Mouse (Mus musculus) forebrain, embryonic 12.5 days (tissue): Measurements from ENCODE around the gene Rbbp8nl. TPM values are rescaled to one million over a fixed set of nuclear protein-coding genes. Genes with fewer than 3 reads are reported as not detected.

Source experiments
- ATAC-seq: fragments of 200-750 bp; cut with Nextera tagmentation; 2 replicates; pipeline ENCODE4 v1.8.0; 2017; ENCODE audit warnings: moderate TSS enrichment; ENCODE audit not compliant: low FRiP score
- H3K27ac ChIP-seq: fragments of 300-500 bp; sonication (generic); 2 replicates; pipeline ENCODE4 v1.5.1; 2016; ENCODE audit warnings: mild to moderate bottlenecking
- H3K27me3 ChIP-seq: fragments of 300-500 bp; sonication (generic); 2 replicates; pipeline ENCODE4 v1.6.1; 2016; ENCODE audit warnings: mild to moderate bottlenecking
- H3K36me3 ChIP-seq: fragments of 300-500 bp; sonication (generic); replicated peaks from 2 replicates; pipeline ENCODE4 v1.6.1; 2016; ENCODE audit warnings: mild to moderate bottlenecking
- H3K4me1 ChIP-seq: fragments of 300-500 bp; sonication (generic); 2 replicates; pipeline ENCODE4 v1.6.1; 2016
- H3K4me2 ChIP-seq: fragments of 300-500 bp; sonication (generic); 2 replicates; pipeline ENCODE4 v1.6.1; 2016; ENCODE audit warnings: mild to moderate bottlenecking, moderate library complexity
- H3K4me3 ChIP-seq: fragments of 300-500 bp; sonication (generic); replicated peaks from 2 replicates; pipeline ENCODE4 v1.5.1; 2016; ENCODE audit warnings: mild to moderate bottlenecking
- H3K9ac ChIP-seq: fragments of 300-500 bp; sonication (generic); 2 replicates; pipeline ENCODE4 v1.6.1; 2016; ENCODE audit warnings: mild to moderate bottlenecking
- H3K9me3 ChIP-seq: fragments of 300-500 bp; sonication (generic); 2 replicates; pipeline ENCODE4 v1.6.1; 2016
- WGBS: fragments of 180-500 bp; shearing (Covaris S2); methylation state at CpG from one replicate; pipeline ENCODE4 v1.1.7; 2016; 5-methylcytosine and 5-hydroxymethylcytosine counted together
- polyA plus RNA-seq: library from polyadenylated mRNA; unstranded; fragments of >200 nt; fragmentation: Nextera tagmentation; extraction: Ambion mirVana; gene quantifications from 2 replicates; pipeline ENCODE4 v1.2.1, GENCODE M21; 2016

Rbbp8nl gene
- polyA plus RNA-seq, 1 experiment from 2014 or later: 0.13 TPM

DNA sequence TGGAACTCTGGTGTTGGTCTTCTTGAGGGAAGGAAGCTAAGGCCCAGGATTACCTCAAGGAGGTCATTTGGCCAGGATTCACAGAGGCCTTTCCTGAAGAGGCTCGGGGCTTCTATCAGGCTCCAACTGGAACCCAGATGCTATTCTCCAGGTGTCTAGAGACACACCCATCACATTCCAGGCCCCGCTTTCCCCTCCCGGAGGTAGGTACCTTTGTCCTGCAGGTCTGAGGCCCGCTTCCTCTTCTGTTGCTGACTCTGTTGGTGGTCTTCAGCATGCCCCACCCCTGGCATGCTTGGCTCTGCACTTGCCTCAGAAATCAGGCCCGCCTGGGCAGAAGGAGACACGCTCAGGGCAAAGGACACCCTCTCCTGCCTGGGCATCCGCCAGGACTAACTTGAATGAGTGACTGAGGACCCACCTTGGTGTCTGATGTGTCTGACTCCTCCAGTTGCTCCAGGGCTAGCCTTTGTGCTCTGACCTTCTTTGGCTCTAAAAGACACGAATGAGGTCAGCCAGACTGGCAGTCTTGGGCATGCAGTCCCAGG lies 11.8 kb downstream of the Rbbp8nl start:
- 65% methylated on average over 8 of the region's 8 CpGs for WGBS
- Histone ChIP-seq H3K4me3 (no peak overlapping the region), H3K27ac (no peak overlapping the region), H3K9me3 (no peaks in the 10 kb centered on the region), H3K4me2 (no peak overlapping the region), H3K36me3 (no peaks in the 10 kb centered on the region), H3K27me3 (peaks cover 20% of the 10 kb centered on the region), H3K4me1 (peaks cover 7% of the 10 kb centered on the region), H3K9ac (no peak overlapping the region)
- ATAC-seq: no peak

DNA sequence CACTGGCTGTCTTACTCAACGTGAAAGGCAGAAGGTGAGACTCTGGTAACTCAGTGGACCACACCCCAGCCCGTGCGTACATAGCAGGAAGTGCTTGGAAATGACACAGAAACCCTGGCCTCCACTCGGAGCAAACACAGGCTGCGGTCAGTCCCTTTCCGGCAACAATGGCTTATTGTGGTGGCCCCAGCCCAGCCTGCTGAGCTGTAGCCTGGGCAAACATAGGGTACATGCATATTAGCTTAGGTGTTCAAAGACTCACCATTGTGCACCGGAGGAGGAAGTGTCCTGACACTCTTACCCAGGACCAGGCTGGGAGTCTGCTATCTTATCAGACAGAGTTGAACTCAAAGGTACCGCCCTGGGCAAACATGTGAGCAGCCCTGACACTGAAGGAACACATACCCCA lies 12.8 kb downstream of the Rbbp8nl start:
- 67% methylated on average over 8 of the region's 8 CpGs for WGBS
- Histone ChIP-seq H3K27ac (no peak overlapping the region), H3K4me1 (peaks cover 17% of the 10 kb centered on the region)

DNA sequence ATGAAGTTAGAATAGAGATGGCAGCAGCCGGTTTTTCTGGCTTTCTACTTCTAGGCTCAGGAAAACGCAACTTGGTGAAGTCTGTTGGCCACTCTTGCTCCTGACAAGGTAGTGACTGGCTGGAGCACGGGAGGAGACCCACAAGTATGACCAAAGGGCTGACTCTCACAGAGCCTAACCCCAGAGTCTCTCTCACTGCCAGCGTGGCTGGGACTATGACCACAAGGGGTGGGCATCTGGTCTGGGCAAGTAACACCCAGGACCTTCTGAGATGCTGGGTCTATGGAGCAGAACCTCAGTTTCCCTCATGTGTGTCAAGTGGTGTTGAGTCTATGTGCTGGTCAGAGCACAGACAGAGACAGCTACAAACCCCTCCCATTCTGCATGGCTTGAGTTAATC lies 13.3 kb downstream of the Rbbp8nl start:
- no peak overlapping the region for H3K4me3 ChIP-seq
- H3K9me3 ChIP-seq: no peaks in the 10 kb centered on the region
- no peaks in the 10 kb centered on the region for H3K36me3 ChIP-seq
- H3K9ac ChIP-seq: no peak overlapping the region
- H3K4me2 ChIP-seq: no peak overlapping the region
- peaks cover 21% of the 10 kb centered on the region for H3K4me1 ChIP-seq
- ATAC-seq: no peak
- H3K27me3 ChIP-seq: peaks cover 20% of the 10 kb centered on the region
- 63% methylated on average over 4 of the region's 4 CpGs for WGBS
- no peak overlapping the region for H3K27ac ChIP-seq

More for the DNA sequence above, 12.8 kb downstream of the Rbbp8nl start:
- Histone ChIP-seq H3K9me3 (no peaks in the 10 kb centered on the region), H3K4me3 (no peak overlapping the region), H3K36me3 (no peaks in the 10 kb centered on the region), H3K27me3 (peaks cover 20% of the 10 kb centered on the region), H3K4me2 (no peak overlapping the region), H3K9ac (no peak overlapping the region)
- no peak for ATAC-seq

DNA sequence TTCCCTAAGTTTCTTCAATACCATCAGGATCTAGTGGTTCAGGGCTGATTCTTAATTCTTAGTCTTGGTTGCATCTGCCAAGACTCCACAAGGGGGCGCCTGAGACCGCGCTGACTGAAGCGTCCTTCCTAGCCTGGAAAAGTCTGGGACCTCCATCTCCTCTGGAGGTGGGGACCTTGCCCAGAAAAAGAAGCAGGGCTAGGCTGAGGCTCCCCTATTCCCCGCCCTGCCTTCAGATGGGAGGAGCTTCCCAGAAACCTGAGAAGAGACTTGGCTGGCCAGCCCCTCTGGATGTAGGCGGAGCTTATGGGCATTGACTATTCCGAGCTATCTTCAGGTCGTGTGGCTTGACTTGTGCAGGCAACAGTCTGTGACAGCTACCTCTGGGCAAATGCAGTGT lies 13.8 kb downstream of the Rbbp8nl start:
- WGBS: under 1% methylated on average over 8 of the region's 8 CpGs
- H3K4me3 ChIP-seq: no peak overlapping the region
- ATAC-seq: peak; percentile 24; the same call in 1 of the 2 replicates

GRCm38 (mm10) chr2:180274523-180274922 lies 15.2 kb downstream of the Rbbp8nl start:
- WGBS: 89% methylated on average over 2 of the region's 2 CpGs
- no peak overlapping the region for H3K4me3 ChIP-seq
- ATAC-seq: no peak

More for the DNA sequence above, 13.8 kb downstream of the Rbbp8nl start:
- peaks cover 27% of the 10 kb centered on the region for H3K4me1 ChIP-seq
- H3K9me3 ChIP-seq: no peaks in the 10 kb centered on the region
- H3K27ac ChIP-seq: no peak overlapping the region
- peaks cover 20% of the 10 kb centered on the region for H3K27me3 ChIP-seq
- H3K36me3 ChIP-seq: no peaks in the 10 kb centered on the region
- H3K4me2 ChIP-seq: no peak overlapping the region
- no peak overlapping the region for H3K9ac ChIP-seq

DNA sequence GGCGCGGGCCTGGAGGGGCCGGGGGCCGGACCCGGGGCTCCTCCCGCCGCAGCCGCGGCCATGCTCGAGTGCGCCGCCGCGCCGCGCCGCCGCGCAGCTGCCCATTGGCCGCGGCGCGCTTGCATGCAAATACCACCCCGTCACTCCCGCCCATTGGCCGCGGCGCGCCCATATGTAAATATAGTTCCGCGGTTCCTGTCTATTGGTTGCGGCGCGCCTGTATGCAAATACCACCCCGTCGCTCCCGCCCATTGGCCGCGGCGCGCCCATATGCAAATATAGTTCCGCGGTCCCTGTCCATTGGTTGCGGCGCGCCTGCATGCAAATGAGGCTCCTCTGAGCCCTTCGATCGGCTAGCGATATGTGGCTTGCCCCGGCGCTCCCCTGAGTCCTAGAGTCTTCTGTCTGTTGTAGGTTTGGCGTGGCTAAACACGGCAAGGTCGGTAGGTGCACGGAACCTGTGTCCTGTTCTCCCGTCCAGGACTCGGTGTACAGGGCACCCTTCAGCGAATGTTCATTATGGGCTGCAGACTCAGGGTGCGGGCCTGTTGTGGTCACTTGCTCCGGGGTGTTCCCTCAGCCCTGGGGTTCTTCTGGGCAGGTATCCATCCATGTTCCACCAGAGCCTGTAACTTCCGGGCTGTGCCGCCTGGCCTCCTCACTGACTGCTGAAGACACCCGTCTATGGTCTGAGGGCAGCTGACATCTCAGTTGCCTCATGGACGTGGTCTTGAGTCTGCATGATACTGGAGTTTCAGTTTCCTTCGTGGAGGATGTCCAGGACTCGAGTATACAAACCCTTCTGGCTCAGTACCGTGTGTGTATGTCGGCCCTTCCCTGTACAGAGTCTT lies 16.1 kb downstream of the Rbbp8nl start, which contains the start of gene Cables2:
Cables2 (minus strand) TSS at position 103 of the 851 bp plus-strand sequence.
- WGBS: 7% methylated on average over 67 of the region's 68 CpGs
- peak within 1 kb of the TSS; percentile 96 for H3K4me2 ChIP-seq

More at GRCm38 (mm10) chr2:180274523-180274922, 15.2 kb downstream of the Rbbp8nl start:
- Histone ChIP-seq H3K9ac (no peak overlapping the region), H3K9me3 (no peaks in the 10 kb centered on the region), H3K27ac (no peak overlapping the region), H3K4me1 (peaks cover 33% of the 10 kb centered on the region), H3K4me2 (no peak overlapping the region), H3K27me3 (peaks cover 19% of the 10 kb centered on the region), H3K36me3 (no peaks in the 10 kb centered on the region)

DNA sequence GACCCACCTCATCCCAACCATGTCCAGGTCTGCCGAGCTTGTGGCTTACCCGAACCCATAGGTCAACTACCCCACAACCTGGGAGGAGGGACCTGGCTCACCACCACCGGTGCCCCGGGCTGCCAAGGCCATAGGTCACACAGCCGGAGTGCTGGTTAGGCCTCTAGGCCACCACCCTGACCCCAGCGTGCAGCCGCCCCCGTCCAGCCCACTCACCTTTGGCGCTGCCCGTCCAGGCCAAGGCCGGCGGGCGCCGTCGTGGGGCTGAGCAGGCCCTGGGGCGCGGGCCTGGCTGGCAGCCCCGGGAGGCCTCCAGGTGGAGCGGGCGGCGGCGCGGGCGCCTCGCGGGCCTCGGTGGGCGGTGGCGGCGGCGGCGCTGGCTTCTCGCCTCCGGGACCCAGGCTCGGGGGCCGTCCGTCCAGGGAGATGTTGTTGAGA lies 16.8 kb downstream of the Rbbp8nl start:
- peak overlapping the region; percentile 96 for H3K4me2 ChIP-seq

More for the DNA sequence above, 16.1 kb downstream of the Rbbp8nl start, which contains the start of gene Cables2:
- H3K4me3 ChIP-seq: peak within 1 kb of the TSS; percentile 93
- peaks cover 33% of the 10 kb centered on the region for H3K4me1 ChIP-seq
- no peaks in the 10 kb centered on the region for H3K9me3 ChIP-seq
- peak; percentile 96 for ATAC-seq
- peak within 1 kb of the TSS; percentile 68 for H3K27ac ChIP-seq
- H3K9ac ChIP-seq: peak within 1 kb of the TSS; percentile 98
- peaks cover 16% of the 10 kb centered on the region for H3K27me3 ChIP-seq
- H3K36me3 ChIP-seq: no peaks in the 10 kb centered on the region

DNA sequence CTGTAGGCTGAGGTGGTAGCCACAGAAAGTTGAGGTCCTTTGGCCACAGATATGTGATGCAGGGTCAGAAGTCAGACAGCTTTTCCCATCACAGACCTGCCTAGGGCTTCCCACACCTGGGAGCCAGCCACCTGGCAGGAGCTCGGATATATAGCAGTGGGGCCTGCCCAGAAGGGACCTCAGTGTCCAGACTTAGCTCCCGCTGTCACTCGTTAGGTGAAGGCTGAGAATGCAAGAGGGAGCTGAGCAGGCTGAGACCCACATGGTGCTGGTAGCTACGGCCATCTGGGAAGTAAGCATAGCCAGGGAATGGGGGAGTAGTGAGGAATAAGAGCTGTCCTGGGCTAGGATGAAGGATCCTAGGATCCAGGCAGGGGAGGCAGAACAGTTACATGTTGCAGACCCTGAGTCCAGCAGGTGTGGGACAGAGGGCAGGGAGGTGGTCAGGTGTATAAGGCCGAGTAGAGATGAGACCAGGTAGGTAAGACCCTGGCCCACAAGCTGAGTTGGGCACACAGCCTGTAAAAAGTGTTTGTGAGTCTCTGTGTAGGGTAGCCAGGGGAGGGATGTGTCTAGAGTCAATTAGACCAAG lies 17.8 kb downstream of the Rbbp8nl start:
- Histone ChIP-seq H3K4me3 (peak overlapping the region; percentile 93), H3K27me3 (peaks cover 16% of the 10 kb centered on the region), H3K27ac (no peak overlapping the region), H3K36me3 (no peaks in the 10 kb centered on the region), H3K9ac (peak overlapping the region; percentile 98), H3K4me2 (peak overlapping the region; percentile 96), H3K4me1 (peaks cover 33% of the 10 kb centered on the region), H3K9me3 (no peaks in the 10 kb centered on the region)
- no peak for ATAC-seq
- WGBS: 69% methylated on average over 5 of the region's 5 CpGs

More for the DNA sequence above, 16.8 kb downstream of the Rbbp8nl start:
- peaks cover 33% of the 10 kb centered on the region for H3K4me1 ChIP-seq
- H3K9ac ChIP-seq: peak overlapping the region; percentile 98
- no peaks in the 10 kb centered on the region for H3K9me3 ChIP-seq
- ATAC-seq: peak; percentile 34
- peak overlapping the region; percentile 68 for H3K27ac ChIP-seq
- H3K27me3 ChIP-seq: peaks cover 16% of the 10 kb centered on the region
- H3K36me3 ChIP-seq: no peaks in the 10 kb centered on the region
- under 1% methylated on average over 36 of the region's 37 CpGs for WGBS
- peak overlapping the region; percentile 93 for H3K4me3 ChIP-seq

DNA sequence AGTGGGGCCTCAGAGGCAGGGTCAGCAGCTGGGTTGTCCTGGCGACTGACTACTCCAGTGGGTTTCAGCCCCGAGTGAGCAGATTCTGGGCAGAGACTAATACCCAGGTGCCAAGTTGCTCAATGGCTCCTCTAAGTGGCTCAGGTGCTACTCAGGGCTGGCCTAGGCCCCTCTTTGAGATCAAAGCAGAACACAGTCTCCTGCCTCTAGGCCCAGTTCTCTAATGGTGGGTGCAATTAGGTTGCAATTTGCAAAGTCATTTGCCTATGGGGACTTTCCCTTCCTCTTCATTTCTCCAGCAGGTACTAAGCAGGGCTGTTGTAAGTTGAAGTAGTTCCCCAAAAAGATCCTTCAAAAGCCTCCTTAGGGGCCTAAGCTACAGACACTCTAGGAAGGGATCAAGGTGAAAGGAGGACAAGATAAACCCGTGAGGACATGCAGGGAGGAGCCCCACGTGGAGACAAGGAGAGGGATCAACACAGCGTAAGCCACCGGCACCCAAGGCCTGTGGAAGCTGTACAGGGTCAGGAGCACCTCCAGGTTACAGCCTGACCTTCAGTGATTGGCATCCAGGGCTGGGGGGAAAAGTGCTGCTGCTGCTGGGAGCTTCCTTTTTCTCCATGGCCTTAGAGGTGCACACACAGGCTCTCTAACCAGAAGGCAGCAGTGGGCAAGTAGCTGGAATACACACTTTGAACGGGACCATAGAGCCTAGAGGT lies 19.0 kb downstream of the Rbbp8nl start:
- Histone ChIP-seq H3K36me3 (no peaks in the 10 kb centered on the region; the same call in 1 of the 2 replicates), H3K9me3 (no peaks in the 10 kb centered on the region), H3K27me3 (peaks cover 16% of the 10 kb centered on the region), H3K4me1 (peaks cover 30% of the 10 kb centered on the region), H3K4me3 (no peak overlapping the region), H3K9ac (no peak overlapping the region), H3K27ac (no peak overlapping the region), H3K4me2 (no peak overlapping the region)
- ATAC-seq: no peak
- 76% methylated on average over 7 of the region's 7 CpGs for WGBS

GRCm38 (mm10) chr2:180269329-180269728 lies 20.4 kb downstream of the Rbbp8nl start:
- H3K27ac ChIP-seq: no peak overlapping the region
- H3K4me3 ChIP-seq: no peak overlapping the region
- H3K36me3 ChIP-seq: no peaks in the 10 kb centered on the region; the same call in none of the 2 replicates
- ATAC-seq: no peak
- H3K4me2 ChIP-seq: no peak overlapping the region
- peaks cover 30% of the 10 kb centered on the region for H3K4me1 ChIP-seq
- no peaks in the 10 kb centered on the region for H3K9me3 ChIP-seq
- WGBS: 94% methylated on average over 10 of the region's 10 CpGs
- H3K27me3 ChIP-seq: peaks cover 4% of the 10 kb centered on the region
- no peak overlapping the region for H3K9ac ChIP-seq

DNA sequence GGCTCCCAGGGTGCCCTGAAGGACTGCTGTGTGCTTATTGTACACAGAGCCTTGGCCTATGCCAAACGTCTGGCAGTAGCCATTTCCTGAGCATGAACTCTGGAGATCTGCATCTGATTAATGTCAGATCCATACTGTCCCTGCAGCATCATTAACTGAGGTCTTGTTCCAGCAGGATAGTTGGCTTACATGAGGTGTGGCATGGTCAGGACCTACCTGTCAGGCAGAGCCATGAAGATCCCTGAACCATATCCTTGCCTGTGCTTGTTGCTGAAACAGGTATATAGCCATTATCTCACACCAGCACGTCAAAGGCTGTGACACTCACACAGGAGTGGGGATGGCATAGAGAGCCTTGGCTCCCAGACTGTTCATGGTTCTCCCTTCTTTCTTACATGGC lies 21.7 kb downstream of the Rbbp8nl start:
- Histone ChIP-seq H3K27ac (no peak overlapping the region), H3K4me3 (no peak overlapping the region), H3K36me3 (peaks cover 14% of the 10 kb centered on the region), H3K9ac (no peak overlapping the region), H3K4me2 (no peak overlapping the region), H3K27me3 (no peaks in the 10 kb centered on the region), H3K9me3 (no peaks in the 10 kb centered on the region), H3K4me1 (peaks cover 25% of the 10 kb centered on the region)
- ATAC-seq: no peak
- 66% methylated on average over 2 of the region's 2 CpGs for WGBS

DNA sequence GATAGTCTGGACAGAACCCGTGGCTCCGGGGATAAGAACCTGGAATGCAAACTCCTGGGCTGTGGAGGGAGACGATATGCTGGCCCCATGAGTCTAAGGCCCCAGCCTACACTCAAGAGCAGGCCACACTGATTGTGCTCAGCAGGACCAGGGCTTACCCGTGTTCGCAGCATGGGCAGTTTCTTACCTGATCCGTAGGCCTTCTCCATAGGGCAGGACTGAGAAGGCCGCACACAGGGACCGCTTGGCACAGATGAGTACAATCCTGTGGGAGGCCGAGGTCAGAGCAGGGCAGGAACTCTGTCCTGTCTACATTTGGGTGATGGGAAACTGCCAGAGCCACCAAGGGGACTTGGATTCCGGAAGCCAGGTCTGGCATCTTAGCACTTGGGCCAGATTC lies 26.8 kb downstream of the Rbbp8nl start:
- Histone ChIP-seq H3K9me3 (no peaks in the 10 kb centered on the region), H3K36me3 (peaks cover 63% of the 10 kb centered on the region), H3K9ac (no peak overlapping the region), H3K27me3 (no peaks in the 10 kb centered on the region), H3K27ac (no peak overlapping the region), H3K4me1 (peaks cover 7% of the 10 kb centered on the region), H3K4me3 (no peak overlapping the region), H3K4me2 (no peak overlapping the region)
- 89% methylated on average over 10 of the region's 10 CpGs for WGBS
- ATAC-seq: no peak
